Mouse (Mus musculus) layer of hippocampus, postnatal 36 days (tissue): ENCODE measurements around the gene Cyp2d11. TPM values are rescaled to one million over a fixed set of nuclear protein-coding genes. Genes with fewer than 3 reads are reported as not detected.
"Not testable (repeated sequence)": the region's sequence is repeated elsewhere in the genome, so short reads cannot be mapped to it uniquely, and the experiment has no call there.

ENCODE experiments used
- DNase-seq, 2 experiments: peaks; one replicate each; pipeline ENCODE4 v3.0.0; 2022
- total RNA-seq, 2 experiments: library from RNA; stranded (reverse); gene quantifications; 2 replicates each; pipeline ENCODE4 v1.2.3; 2021

Cyp2d11 gene
- total RNA-seq, 2 experiments from 2014 or later, result not detected

DNA sequence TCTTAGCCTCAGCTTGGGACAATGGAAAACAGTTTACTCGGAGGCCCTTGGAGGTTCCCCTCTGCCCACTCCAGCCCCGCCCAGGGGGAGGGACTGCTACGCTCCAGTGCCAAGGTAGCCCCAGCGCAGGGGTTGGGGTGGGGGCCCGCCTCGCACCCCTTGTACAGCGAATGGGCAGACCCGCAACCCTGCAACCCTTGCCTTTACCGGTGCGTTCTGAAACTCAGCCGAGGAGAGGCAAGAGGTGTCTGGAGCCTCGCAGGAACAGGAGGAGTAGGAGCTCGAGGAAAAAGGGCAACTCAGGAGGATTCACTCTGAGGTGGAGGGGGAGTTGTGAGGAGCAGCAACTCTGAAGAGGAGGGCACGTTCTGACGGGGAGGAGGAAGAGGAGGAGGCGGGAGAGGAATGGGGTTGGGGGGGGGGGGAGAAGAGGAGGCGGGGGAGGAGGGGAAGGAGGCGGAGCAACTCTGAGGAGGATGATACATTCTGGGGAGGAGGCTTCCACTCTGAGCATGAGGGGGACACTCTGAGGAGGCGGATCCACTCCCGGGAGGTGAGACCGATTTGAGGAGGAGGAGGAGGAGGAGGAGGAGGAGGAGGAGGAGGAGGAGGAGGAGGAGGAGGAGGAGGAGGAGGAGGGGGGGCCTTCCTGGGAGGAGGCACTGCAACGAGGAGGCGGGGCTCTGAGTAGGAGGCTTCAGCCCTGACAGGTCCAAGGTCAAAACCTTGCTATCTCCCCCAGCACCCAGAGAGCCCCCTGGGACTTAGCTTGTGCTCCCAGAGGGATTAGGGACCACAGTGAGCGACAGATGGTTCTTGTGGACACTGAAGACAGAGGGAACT, 13.7 kb downstream of the Cyp2d11 start, which contains the start of gene Cyp2d22:
Gene Cyp2d22 (minus strand): TSS at position 390 of the 843 bp plus-strand sequence.
- DNase-seq, result peak; percentile 41 to 45

DNA sequence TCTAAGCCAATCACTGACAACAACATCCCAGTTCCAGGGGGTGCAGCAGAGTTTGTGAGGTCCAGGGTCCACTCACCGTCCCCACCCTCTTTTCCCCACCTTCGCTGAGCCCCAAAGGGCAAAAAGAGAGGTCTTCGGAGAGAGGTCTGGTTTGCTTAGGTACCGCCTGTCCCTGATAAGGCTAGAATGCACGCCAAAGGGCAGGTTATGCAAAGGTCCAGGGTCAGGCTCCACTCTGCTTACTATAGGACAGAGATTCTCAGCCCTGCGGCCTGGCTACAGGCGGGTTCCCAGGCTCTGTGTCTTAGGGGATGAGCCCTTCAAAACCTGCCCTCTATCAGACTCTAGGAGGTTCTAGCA, 14.3 kb downstream of the Cyp2d11 start:
- no peak for DNase-seq

DNA sequence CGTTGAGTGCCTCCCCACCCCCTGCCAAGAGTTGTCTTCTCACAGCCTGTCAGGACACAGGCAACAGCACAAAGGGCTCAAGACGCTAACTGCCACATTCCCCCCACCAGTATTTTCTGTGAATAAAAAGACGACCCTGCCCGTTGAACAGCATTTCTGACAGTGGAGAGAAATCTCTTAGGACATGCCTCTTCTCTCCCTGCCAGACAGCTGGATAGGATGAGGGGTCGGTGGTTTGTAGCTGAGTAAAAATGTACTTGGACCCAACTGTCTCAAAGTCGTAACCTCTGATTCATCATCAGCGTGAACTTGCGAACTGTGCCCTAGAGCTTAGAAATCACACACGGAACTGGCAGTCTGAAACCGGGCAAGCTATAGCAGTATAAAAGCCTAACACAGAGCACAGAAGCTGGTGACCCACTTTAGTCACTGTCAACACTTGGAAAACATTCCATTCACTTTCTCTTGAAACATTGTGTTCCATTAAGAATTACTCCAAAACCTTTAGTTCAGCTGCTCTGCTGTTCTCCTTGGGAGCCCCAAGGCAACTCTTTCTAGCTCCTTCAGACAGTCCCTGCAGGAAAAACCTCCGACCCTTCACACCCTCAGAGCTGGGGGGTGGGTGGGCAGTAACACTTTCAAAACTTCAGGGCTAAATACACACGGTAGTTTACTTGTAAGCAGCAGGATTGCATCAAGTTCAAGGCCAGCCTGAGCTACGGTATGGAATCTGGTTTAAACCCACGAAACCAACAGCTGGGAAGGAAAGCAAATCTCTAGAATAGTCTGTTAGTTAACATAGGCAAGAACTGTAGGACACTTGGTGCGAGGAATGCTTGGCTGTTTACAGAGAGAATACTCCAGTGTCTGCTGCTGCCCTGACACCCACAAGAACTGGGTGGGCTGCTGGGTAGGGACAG, 15.3 kb downstream of the Cyp2d11 start:
- DNase-seq, result no peak

DNA sequence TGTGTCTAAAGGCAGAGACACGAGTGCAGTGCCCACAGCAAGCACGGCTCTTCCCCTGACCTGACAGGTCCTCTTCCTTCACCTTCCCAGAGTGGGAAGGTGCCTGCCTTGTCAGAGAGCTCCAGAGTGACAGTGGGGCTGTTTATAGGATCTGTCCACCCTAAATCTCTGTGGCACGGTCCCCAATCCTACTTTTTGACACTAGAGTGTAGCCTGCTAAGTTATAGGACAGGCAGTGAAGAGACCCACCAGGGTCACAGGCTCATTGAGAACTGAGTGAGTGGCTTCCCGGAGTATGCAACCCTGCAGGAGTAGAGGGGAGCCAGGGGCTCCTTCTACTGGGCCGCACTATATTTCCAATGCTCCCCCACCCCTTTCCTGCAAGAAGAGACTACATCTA, 16.1 kb downstream of the Cyp2d11 start:
- no peak for DNase-seq

DNA sequence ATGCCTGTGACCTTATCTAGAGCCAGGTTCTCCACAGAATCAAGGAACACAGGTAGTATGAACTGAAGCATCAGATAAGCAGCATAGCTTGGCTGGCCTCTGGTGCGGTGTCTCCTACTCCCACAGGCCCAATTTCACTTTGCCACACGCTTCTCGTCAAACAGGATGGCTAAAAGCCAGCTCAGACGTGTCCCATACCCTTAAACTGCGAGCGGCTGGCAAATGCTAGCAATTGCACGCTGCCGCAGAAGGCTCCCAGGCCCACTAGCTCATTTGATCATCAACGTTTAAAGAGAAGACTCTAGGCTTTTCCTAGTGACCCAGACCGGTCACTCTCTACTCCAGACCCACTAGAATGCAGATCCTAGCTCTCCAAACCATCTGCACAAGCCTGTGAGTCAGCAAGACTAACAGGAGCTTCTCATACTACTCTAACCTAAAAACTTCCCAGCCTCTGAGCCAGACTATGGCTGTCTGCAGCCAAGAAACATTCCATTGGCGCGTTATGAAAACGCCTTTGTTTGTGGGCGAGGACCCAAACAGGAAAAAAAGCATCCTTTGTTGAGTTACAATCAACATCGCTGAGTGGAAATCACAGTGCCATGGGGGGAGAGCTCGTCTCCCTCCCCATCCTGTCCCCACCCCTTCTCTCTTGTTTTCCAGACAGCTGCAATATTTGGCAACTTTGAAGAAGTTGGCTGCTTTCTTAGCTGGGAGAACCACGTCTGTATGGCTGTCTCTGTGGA, 17.3 kb downstream of the Cyp2d11 start:
- DNase-seq, result peak; percentile 55 to 61

DNA sequence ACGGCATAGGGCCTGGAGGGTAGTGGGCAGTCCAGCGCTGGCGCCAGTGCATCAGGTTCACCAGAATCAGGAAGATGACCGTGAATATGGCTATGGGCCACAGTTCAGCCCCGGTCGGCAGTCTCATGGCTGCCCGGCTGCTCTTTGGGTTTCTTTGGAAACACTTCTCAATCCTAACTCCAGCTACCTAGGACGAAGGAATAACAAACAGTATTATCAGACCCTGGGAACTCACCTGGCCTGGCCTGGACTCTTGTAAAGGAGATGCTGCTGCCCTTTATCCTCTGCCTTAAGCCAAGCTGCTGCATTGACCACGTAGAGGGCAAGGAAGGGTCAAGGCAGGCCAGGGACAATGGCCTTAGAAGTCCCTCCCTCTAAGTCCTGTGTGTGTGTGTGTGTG, 18.0 kb downstream of the Cyp2d11 start:
- no peak for DNase-seq

DNA sequence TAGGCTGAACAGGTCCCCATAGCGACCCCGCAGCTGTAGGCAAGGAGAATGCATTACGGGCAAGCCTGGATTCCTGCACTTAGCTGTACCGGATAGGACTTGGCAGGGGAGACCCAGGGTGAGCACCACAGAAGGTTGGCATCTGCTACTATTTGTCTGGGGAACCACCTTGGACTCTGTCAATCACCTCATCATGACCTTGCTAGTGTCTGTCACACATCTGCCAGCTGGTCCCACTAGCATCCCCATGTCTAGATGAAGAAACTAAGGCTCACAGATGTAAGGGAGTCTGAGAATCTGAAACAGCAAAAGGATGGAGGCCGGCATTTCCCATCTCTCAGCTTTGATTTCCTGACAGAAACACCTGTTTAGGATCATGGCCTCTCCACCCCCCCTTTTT, 19.4 kb downstream of the Cyp2d11 start:
- DNase-seq, result no peak

DNA sequence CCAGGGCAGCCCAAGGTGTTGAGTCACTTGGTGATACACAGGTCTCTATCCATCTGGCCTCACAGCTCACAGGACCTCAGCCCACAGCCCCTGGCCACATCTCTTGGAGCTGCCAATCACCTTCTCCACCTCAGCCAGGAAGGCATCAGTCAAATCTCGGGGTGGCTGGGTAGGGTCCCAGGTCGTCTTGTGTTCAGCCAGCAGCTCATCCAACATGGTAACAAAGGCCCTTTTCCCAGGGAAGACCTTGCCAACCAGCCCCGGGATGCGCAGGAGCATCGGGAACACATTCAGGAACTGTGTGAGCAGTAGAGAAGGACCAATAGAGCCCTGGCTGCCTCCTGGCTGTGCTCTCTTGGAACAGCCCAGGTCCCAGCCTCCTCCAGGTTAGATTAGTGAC, 20.8 kb downstream of the Cyp2d11 start:
- no peak for DNase-seq

DNA sequence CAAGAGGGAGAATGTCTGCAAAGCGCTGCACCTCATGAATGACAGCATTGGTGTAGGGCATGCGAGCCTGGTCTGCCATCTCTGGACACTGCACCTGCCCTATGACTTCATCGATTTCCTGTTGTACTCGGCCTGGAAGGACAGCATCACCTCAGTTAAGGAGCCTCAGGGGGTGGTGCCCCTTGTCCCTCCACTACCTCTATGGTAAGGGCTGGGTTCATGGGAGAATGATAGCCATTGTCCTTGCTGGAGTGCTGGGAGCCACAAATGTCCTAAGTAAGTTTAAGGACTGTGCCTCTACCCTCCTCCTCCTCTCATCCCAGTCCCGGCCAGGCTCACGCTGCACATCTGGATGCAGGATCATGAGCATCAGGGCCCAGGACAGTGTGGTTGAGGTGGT, 21.4 kb downstream of the Cyp2d11 start:
- DNase-seq, result no peak

DNA sequence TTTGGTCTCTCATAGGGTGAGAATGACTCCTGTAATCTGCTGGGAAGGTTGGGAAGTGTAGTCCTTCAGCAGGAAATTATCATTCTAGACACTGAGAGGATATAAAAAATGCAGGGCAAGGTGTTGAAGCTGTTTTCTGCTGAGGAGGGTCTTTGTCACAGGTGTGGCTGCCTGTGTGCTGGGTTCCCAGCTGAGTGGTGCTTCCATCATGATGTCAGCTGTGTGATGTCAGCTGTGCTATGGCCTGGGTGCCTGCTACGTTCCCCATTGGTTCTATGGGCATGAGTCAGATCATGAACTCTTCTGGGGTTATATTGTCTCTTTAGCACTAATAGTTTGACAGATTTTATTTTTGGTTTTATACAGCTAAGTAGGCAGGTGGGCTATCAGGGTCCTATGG, 25.0 kb downstream of the Cyp2d11 start:
- no peak for DNase-seq

DNA sequence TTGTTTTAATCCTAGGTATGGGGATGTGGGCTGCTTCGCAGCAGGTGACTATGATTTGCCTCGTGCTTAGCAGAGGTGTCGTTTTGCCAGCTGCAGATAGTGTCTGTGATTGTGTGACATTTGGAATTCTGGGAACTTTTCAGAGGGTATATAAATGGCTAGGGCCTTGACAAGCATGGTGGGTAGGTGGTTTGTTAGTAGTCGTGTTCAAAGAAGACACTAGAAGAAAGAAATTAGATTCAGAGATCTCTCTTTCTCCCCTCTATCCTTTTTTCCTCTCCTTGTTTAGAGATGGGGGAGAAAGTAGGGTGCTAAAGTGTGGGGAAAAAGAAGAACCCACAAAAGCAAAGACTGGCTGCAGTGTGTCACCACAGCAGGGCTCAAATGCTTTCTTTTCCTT, 25.7 kb downstream of the Cyp2d11 start:
- no peak for DNase-seq

DNA sequence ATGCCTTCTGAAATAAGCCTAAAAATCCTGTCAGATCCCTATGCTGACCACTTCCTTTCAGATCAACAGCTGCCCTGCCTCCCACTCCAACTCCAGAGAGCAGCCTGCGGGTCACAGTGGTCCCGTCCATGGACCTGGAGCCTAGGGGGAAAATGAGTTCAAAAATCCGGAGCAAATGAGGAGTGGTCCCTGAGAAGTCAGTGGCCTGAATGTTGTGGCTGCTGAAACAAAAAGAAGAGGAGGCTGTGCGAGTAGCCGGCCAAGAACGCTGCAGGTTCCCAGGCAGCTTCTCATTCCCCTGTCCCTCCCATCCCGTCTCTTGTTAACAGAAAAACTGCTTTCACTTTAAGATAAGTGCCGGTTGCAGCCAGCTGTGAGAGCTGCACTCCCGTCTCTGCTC, 29.3 kb downstream of the Cyp2d11 start:
- DNase-seq, result not testable (repeated sequence)

DNA sequence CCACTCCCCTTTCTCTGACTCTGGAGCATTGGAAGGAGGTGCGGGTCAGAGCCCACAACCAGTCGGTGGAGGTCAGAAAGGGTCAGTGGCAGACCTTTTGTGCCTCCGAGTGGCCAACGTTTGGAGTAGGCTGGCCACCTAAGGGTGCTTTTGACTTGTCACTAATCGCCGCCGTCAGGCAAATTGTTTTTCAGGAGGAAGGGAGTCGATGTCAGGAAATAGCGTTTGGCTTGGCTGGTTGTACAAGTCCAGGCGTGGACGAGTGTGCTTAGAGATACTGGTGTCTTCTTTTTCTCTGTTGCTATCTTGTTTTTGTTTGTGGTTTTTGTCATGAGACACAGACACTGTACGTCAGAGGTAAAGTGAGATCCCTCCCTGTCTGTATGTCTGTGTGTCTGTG, 30.0 kb downstream of the Cyp2d11 start:
- not testable (repeated sequence) for DNase-seq

DNA sequence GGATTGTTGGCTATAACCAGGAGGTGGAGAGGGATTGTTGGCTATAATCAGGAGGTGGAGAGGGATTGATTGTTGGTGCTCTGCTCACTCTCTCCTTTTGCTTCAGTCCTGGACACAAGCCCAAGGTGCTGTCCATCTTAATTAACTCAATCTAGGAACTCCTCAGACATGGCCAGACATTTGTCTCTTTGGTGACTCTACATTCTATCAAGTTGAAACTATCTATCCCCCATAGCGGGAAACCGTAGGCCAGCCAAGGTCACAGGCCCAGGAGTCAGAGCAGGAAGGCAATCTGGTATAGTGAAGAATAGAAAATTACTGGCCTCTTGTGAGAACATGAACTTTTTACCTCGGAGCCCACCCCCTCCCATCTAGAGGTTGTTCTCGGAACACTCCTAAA, 31.6 kb downstream of the Cyp2d11 start:
- no peak for DNase-seq

DNA sequence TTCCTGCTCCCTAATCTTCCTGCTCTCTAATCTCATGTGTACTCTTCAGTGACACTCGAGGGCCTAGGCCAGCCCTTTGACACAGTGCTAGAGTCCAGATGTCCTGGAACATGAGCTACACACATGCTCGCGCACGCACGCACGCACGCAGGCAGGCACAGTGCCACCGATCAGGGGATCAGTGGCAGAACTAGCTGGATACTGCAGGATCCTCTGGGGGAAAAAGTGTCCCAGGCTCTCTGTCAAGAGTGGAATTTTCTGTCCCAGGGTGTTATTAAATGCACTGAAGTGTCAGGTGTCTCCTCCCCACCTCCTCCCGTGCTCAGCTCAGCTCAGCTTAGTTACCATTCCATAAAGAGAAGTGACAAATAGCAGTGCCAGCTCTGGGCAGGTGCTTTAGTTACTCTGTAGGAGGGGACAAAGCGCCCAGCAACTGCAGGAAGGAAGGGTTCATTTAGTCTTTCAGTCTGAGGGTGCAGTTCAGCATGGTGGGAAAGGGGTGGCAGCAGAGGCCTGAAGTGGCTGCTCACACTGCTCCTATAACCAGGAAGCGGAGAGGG, 32.3 kb downstream of the Cyp2d11 start:
- DNase-seq, result no peak

DNA sequence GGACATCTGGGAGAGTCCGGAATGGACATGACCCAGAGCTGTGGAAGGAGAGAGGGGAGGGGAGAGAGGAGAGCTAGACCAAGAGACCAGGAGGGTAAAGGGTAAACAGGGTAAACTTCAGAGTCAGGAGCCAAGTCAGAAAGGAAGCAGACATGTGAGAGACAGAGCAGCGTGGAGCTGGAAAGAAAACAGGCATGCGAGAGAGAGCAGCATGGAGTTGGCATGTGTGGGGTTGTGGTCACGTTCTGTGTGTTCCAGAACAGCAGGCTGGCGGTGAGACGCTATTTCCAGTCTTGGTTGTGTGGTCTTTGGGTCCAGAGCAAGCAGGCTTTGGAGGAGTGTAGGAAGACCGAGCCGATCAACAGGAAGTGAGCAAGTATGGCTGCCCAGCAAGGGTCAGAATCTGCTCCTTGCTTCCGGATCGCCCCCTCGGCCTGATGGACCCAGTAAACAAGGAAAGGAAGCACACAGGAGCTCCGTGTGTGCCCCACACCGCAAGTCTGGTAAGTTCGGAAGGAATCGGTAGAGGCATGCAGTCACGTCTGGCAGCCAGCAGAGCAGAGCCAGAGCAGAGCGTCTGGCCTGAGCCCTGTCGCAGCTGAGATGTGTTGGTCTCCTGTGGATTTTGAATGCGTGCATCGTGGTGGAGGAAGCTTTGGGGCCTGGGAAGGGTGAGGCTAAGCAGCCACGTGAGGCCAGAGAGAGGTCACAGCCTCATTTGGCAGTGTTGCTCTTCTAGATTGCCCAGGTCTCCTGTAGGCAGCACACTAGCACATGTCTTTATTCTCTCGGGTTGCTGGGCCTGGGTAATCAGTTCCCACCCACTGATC, 35.2 kb downstream of the Cyp2d11 start:
- no peak for DNase-seq

DNA sequence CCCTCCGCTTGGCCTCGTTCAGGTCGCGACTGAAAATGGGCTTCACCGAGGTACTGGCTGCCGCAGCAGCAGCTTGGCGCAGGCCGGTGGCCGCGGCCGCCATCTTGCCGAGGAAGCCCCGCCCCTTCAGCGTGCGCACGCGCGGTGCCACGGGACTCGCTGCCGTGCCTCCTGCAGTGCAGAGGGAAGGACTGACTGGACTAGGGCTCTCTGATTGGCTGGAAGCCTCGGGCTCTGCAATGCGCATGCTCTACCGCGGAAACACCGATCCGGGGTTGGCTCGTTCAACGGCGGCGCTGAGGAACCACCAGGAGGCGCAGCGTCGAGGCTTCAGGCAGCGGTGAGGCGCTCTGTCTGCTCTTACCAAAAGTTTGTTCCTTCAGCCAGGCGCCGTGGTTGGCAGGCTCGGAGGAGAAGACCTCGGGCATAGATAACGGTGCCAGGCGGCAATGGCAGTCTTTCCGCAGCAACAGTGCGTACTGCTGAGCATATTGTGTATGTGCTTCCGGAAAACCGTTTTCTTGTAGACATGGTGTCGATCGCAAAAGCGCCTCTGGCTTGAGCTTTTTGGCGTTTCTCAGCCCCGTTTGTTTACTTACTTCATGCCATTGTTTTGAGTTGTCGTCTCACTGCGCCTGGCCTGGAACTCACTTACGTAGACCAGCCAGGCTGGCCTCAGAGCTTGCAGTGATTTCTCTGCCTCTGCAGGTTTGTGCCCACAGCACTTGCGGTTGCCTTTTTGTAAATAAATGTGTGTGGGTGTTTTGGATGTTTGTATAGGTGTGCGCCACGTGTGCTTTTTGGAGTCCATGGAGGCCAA, 39.5 kb downstream of the Cyp2d11 start, which contains the start of gene Ndufa6:
Gene Ndufa6 (minus strand): TSS at position 197 of the 820 bp plus-strand sequence.
- peak; percentile 94 to 96 for DNase-seq

DNA sequence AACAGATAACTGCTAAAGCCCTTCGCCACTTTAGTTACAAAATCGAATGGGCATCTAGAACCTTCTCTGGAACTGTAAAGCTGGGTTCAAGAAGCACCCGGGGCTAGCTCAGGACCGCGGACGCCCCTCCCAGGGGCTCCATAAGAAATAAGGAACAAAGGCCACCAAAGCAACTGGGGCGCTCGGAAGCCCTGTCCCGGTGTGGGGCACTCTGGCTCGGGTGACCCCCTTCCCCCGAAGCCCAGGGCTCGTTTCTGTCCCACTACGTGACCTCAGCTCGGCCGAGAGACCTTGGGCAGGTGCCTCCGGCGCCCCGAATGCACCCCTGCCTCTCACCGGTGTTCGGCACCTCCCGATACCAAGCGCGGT, 40.1 kb downstream of the Cyp2d11 start:
- DNase-seq, result no peak

DNA sequence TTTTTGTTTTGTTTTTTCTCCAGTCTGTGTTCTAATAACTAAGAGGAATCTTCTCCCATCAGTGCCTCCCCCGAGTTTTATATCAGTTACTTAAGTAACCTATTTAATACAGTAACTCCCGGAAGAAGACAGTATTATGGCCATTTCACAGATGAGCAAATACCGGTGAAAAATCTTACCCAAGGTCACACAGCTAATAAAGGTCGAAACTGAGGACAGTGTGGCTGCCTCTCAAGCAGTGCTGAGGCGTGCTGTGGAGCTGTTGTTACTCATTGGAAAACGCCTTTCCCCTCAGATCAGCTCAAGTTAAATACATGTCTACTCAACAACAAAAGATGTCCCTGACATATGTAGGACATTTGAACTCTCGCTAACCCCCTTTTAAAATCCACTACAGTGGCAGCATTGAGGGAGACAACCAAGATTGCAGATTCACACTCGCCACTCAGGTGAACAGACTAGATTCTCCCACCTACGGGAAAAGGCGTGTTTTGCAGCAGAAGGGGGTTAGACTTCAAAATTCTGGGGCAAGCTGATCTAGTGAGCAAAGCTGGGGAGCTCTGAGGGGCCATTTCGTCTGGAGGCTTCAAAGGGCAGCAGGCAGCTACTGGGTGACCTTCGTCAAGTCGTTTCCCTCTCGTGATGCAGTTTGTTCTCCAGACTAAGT, 40.6 kb downstream of the Cyp2d11 start:
- no peak for DNase-seq

DNA sequence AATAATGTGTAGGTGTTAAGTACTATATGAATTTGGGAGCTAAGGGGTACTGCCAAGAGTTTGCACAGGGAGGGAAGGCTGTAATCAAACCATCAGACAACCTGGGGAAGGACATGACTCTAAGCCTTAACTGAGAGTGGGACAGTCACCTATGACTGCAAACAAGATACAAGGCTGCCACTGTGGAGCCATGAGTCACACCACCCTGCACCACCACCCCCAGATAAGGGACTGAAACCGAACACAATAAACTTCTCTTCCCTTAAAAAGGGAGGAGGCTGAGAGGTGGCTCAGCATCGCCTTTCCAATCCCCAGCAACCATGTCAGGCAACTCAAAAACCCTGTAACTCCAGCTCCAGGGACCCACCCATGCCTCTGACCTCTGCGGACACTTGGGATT, 42.3 kb downstream of the Cyp2d11 start:
- no peak for DNase-seq
